Mouse (Mus musculus) heart, embryonic 12.5 days (tissue): ENCODE data around the gene Clmn. TPM values are rescaled to one million over a fixed set of nuclear protein-coding genes. Genes with fewer than 3 reads are reported as not detected.
A peak's percentile ranks its signal among the peaks of the same experiment; 100 is the strongest.

Experiments used
- ATAC-seq: fragments of 200-750 bp; cut with Nextera tagmentation; 2 replicates; pipeline ENCODE4 v1.8.0; 2017; ENCODE audit warnings: moderate TSS enrichment, moderate library complexity; ENCODE audit not compliant: insufficient number of reproducible peaks, low FRiP score
- H3K27ac ChIP-seq: fragments of 300-500 bp; sonication (generic); 2 replicates; pipeline ENCODE4 v1.5.1; 2016; ENCODE audit warnings: mild to moderate bottlenecking, moderate library complexity; ENCODE audit not compliant: poor library complexity, severe bottlenecking
- H3K27me3 ChIP-seq: fragments of 300-500 bp; sonication (generic); replicated peaks from 2 replicates; pipeline ENCODE4 v1.6.1; 2016; ENCODE audit warnings: mild to moderate bottlenecking, moderate library complexity
- H3K36me3 ChIP-seq: fragments of 300-500 bp; sonication (generic); 2 replicates; pipeline ENCODE4 v1.6.1; 2016; ENCODE audit warnings: mild to moderate bottlenecking, moderate library complexity
- H3K4me1 ChIP-seq: fragments of 300-500 bp; sonication (generic); replicated peaks from 2 replicates; pipeline ENCODE4 v1.6.1; 2016; ENCODE audit warnings: mild to moderate bottlenecking
- H3K4me2 ChIP-seq: fragments of 300-500 bp; sonication (generic); 2 replicates; pipeline ENCODE4 v1.6.1; 2016; ENCODE audit warnings: mild to moderate bottlenecking, moderate library complexity
- H3K4me3 ChIP-seq: fragments of 300-500 bp; sonication (generic); 2 replicates; pipeline ENCODE4 v1.5.1; 2016; ENCODE audit warnings: mild to moderate bottlenecking
- H3K9ac ChIP-seq: fragments of 300-500 bp; sonication (generic); 2 replicates; pipeline ENCODE4 v1.6.1; 2016; ENCODE audit warnings: mild to moderate bottlenecking, moderate library complexity
- H3K9me3 ChIP-seq: fragments of 300-500 bp; sonication (generic); replicated peaks from 2 replicates; pipeline ENCODE4 v1.6.1; 2016; ENCODE audit warnings: mild to moderate bottlenecking, moderate library complexity
- WGBS: fragments of 180-500 bp; shearing (Covaris S2); methylation state at CpG from one replicate; pipeline ENCODE4 v1.1.7; 2016; 5-methylcytosine and 5-hydroxymethylcytosine counted together
- polyA plus RNA-seq: library from polyadenylated mRNA; unstranded; fragments of >200 nt; fragmentation: Nextera tagmentation; extraction: Ambion mirVana; gene quantifications from 2 replicates; pipeline ENCODE4 v1.2.1, GENCODE M21; 2016

The Clmn gene
- polyA plus RNA-seq, 1 experiment from 2014 or later = 0.56 TPM

GRCm38 (mm10) chr12:104793486-104793885 lies 71.4 kb downstream of the Clmn start:
- H3K4me2 ChIP-seq = no peak overlapping the region
- ATAC-seq = no peak
- 0 out of 2 replicates have a peak, but pooled peaks cover 3% of the 10 kb centered on the region for H3K4me1 ChIP-seq
- peaks cover 13% of the 10 kb centered on the region for H3K27me3 ChIP-seq
- peaks cover 7% of the 10 kb centered on the region for H3K9me3 ChIP-seq
- 52% methylated on average over 12 of the region's 12 CpGs for WGBS
- H3K36me3 ChIP-seq = no peaks in the 10 kb centered on the region
- H3K4me3 ChIP-seq = no peak overlapping the region
- no peak overlapping the region for H3K9ac ChIP-seq
- H3K27ac ChIP-seq = no peak overlapping the region

- Histone ChIP-seq H3K36me3 (no peaks in the 10 kb centered on the region), H3K27me3 (0 out of 2 replicates have a peak, but pooled peaks cover 2% of the 10 kb centered on the region), H3K27ac (no peak overlapping the region), H3K9me3 (no peaks in the 10 kb centered on the region), H3K9ac (no peak overlapping the region), H3K4me1 (no peaks in the 10 kb centered on the region), H3K4me2 (no peak overlapping the region), H3K4me3 (no peak overlapping the region)
- 83% methylated on average over 1 of the region's 1 CpGs for WGBS
- no peak for ATAC-seq
Measured at GRCm38 (mm10) chr12:104777603-104778002, 87.3 kb downstream of the Clmn start.

DNA sequence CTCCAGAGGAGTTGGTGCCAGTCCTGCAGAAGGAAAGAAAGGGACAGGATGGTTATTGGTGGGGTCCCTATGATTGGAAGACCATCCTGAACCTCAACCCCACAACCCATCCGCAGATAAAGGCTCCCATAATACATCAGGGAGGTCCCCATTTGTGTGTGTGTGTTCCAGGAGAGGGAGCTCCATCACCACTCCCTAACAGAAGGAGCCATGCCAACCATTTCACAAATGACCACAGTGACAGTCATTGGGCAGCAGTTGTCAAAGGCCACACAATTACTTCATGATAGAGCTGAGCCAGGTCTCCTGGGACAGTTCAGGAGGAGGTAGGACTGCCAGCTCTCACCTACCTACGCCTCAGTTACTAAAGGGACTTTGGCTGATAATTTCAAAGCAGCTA lies 92.9 kb downstream of the Clmn start:
- WGBS = 66% methylated on average over 2 of the region's 2 CpGs
- H3K36me3 ChIP-seq = no peaks in the 10 kb centered on the region
- H3K9ac ChIP-seq = no peak overlapping the region
- H3K9me3 ChIP-seq = no peaks in the 10 kb centered on the region
- no peak overlapping the region for H3K4me2 ChIP-seq
- H3K4me1 ChIP-seq = no peaks in the 10 kb centered on the region
- ATAC-seq = no peak
- H3K27ac ChIP-seq = no peak overlapping the region
- H3K27me3 ChIP-seq = no peaks in the 10 kb centered on the region; the same call in 1 of the 2 replicates
- no peak overlapping the region for H3K4me3 ChIP-seq

DNA sequence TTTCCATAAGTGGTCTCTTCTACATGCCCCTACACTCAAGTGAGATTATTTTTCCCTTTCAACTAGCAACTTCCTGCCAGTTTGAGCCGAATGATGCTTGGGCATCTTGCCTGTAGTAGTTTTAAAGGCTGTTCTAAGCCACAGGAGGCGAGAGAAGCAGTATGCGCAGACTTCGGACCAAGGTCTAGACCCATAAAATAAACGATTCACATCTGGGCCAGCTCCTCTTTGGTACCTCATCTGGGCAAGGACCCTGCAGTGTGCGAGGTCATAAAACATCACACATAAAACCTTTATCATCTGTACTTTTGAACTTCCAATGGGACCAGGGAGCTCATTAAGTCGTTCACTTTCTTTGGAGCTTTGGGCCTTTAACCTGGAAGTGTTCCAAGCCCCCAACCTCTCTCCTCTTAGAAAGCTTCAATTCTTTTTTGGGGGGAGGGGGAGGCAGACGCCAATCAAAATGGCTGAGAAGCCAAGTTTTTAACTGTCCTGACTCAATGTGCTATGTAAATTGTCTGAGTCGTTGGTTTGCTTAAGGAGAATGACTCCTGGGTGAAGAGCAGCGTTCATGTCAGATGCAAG lies 95.6 kb downstream of the Clmn start:
- Histone ChIP-seq H3K36me3 (no peaks in the 10 kb centered on the region), H3K4me3 (no peak overlapping the region), H3K27me3 (no peaks in the 10 kb centered on the region; the same call in 1 of the 2 replicates), H3K4me2 (no peak overlapping the region), H3K9ac (no peak overlapping the region), H3K27ac (no peak overlapping the region), H3K4me1 (peaks cover 8% of the 10 kb centered on the region), H3K9me3 (no peaks in the 10 kb centered on the region)
- WGBS = 76% methylated on average over 10 of the region's 10 CpGs
- no peak for ATAC-seq

DNA sequence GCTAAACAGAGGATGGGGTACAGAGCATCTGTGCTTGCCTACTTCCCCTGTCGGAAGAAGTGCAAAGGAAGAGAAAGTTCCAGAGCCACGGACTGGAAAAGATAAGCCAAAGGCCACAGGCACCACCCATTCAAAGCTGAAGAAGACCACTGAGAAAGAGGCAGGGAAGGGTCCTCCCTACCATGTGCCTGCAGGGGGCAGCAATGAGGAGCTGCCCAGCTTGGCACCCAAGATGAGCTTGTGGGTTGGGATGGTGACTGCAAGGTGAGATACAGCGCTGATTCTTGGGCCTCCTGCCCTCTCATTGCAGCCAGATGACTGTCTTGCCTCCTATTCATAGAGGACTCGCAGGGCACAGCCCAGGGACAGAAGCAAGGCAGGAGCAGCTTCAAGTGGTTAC lies 97.7 kb downstream of the Clmn start:
- no peak for ATAC-seq
- Histone ChIP-seq H3K9ac (no peak overlapping the region), H3K9me3 (no peaks in the 10 kb centered on the region), H3K27me3 (no peaks in the 10 kb centered on the region; the same call in 1 of the 2 replicates), H3K4me1 (peaks cover 8% of the 10 kb centered on the region), H3K27ac (no peak overlapping the region), H3K36me3 (no peaks in the 10 kb centered on the region), H3K4me2 (no peak overlapping the region), H3K4me3 (no peak overlapping the region)
- 62% methylated on average over 4 of the region's 4 CpGs for WGBS

- no peak overlapping the region for H3K9ac ChIP-seq
- no peaks in the 10 kb centered on the region for H3K27me3 ChIP-seq
- no peak for ATAC-seq
- H3K9me3 ChIP-seq = no peaks in the 10 kb centered on the region
- H3K4me1 ChIP-seq = peaks cover 8% of the 10 kb centered on the region
- no peak overlapping the region for H3K4me2 ChIP-seq
- H3K4me3 ChIP-seq = no peak overlapping the region
- H3K27ac ChIP-seq = no peak overlapping the region
- 77% methylated on average over 7 of the region's 7 CpGs for WGBS
- H3K36me3 ChIP-seq = no peaks in the 10 kb centered on the region
Measured at GRCm38 (mm10) chr12:104765761-104766160, 99.1 kb downstream of the Clmn start.

GRCm38 (mm10) chr12:104765116-104765515 lies 99.8 kb downstream of the Clmn start:
- Histone ChIP-seq H3K4me2 (no peak overlapping the region), H3K9me3 (no peaks in the 10 kb centered on the region), H3K27ac (no peak overlapping the region), H3K4me3 (no peak overlapping the region), H3K36me3 (no peaks in the 10 kb centered on the region), H3K4me1 (peaks cover 8% of the 10 kb centered on the region), H3K9ac (no peak overlapping the region), H3K27me3 (no peaks in the 10 kb centered on the region)
- WGBS = 63% methylated on average over 5 of the region's 5 CpGs
- ATAC-seq = 0 out of 2 replicates have a peak, but pooled peaks have one; percentile 53

DNA sequence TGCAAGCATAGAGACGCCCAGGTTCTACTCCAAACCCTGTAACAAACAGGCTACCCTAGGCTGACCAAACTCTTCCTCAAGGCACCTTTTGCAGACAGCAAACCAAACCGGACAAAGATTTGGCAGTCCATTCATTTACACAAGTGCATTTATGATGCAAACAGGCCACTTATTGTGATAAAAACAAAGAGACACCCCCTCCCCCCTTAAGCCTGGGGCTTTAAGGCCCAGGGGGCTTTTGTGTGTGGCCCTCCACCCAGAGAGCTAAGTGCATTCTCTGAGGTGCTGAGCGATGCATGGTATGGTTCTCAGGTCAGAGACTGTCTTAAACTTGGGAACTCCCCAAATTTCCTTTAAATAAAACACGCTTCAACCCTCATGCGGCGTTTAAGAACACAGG lies 101.0 kb downstream of the Clmn start:
- peaks cover 8% of the 10 kb centered on the region for H3K4me1 ChIP-seq
- H3K4me2 ChIP-seq = no peak overlapping the region
- 83% methylated on average over 6 of the region's 6 CpGs for WGBS
- no peaks in the 10 kb centered on the region for H3K27me3 ChIP-seq
- no peaks in the 10 kb centered on the region for H3K9me3 ChIP-seq
- no peak overlapping the region for H3K4me3 ChIP-seq
- no peak overlapping the region for H3K27ac ChIP-seq
- ATAC-seq = no peak
- no peaks in the 10 kb centered on the region for H3K36me3 ChIP-seq
- no peak overlapping the region for H3K9ac ChIP-seq

GRCm38 (mm10) chr12:104761411-104761810 lies 103.5 kb downstream of the Clmn start:
- no peak for ATAC-seq
- WGBS = 72% methylated on average over 8 of the region's 8 CpGs
- H3K4me3 ChIP-seq = no peak overlapping the region
- no peaks in the 10 kb centered on the region for H3K36me3 ChIP-seq
- H3K27me3 ChIP-seq = no peaks in the 10 kb centered on the region
- H3K4me2 ChIP-seq = no peak overlapping the region
- H3K9me3 ChIP-seq = no peaks in the 10 kb centered on the region
- H3K9ac ChIP-seq = no peak overlapping the region
- no peak overlapping the region for H3K27ac ChIP-seq
- H3K4me1 ChIP-seq = peaks cover 8% of the 10 kb centered on the region

DNA sequence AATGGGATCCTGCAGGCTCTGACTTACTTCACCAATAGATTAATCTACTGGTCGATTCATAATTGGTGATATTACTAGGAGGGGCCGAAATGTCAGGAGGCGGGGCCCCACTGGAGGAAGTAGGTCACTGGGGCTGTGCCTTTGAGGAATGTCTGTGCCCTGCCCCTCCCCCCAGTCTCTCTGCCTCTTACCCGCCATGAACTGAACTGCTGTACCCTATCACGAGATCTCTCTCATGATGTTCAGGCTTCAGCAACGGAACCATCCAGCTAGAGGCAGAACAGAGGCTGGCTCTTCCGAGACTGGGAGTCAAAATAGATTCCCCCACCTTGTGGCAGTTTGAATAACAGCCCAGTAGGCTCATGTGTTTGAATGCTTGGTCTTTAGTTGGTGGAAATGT lies 106.8 kb downstream of the Clmn start:
- Histone ChIP-seq H3K4me3 (no peak overlapping the region), H3K9ac (no peak overlapping the region), H3K36me3 (no peaks in the 10 kb centered on the region), H3K4me2 (no peak overlapping the region), H3K4me1 (no peaks in the 10 kb centered on the region), H3K27me3 (no peaks in the 10 kb centered on the region), H3K9me3 (no peaks in the 10 kb centered on the region), H3K27ac (no peak overlapping the region)
- no peak for ATAC-seq
- 80% methylated on average over 7 of the region's 7 CpGs for WGBS

GRCm38 (mm10) chr12:104753686-104754085 lies 111.2 kb downstream of the Clmn start:
- H3K4me2 ChIP-seq = no peak overlapping the region
- WGBS = 72% methylated on average over 4 of the region's 4 CpGs
- no peaks in the 10 kb centered on the region for H3K27me3 ChIP-seq
- H3K4me3 ChIP-seq = no peak overlapping the region
- H3K9ac ChIP-seq = no peak overlapping the region
- no peak overlapping the region for H3K27ac ChIP-seq
- peaks cover 28% of the 10 kb centered on the region for H3K4me1 ChIP-seq
- ATAC-seq = no peak
- H3K36me3 ChIP-seq = no peaks in the 10 kb centered on the region
- no peaks in the 10 kb centered on the region for H3K9me3 ChIP-seq
